Mouse (Mus musculus) retina, embryonic 14.5 days (tissue): ENCODE measurements around the gene Psph.
A peak's percentile ranks its signal among the peaks of the same experiment; 100 is the strongest.

ENCODE experiments used
- DNase-seq: peaks from one replicate; pipeline ENCODE4 v3.0.0-alpha.2; 2015; ENCODE audit warnings: low spot score

Psph gene

DNA sequence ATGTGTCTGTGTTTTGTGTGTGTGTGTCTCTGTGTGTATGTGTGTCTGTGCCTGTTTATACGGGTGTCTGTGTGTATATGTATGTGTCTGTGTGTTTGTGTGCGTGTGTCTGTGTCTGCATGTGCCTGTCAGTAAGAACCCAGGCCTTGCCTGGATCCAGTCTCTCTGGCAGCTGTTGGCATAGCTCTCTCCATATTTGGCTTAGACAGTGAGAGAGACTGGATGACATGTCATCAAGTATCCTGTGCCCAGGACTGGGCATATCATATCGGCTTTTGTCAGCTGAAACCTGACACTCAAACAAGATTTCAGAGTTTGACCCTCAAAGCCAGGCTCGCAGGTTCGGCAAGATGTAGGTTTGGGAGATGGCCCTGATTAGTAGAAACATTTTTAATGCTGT lies 56.2 kb downstream of the Psph start:
- no peak for DNase-seq

DNA sequence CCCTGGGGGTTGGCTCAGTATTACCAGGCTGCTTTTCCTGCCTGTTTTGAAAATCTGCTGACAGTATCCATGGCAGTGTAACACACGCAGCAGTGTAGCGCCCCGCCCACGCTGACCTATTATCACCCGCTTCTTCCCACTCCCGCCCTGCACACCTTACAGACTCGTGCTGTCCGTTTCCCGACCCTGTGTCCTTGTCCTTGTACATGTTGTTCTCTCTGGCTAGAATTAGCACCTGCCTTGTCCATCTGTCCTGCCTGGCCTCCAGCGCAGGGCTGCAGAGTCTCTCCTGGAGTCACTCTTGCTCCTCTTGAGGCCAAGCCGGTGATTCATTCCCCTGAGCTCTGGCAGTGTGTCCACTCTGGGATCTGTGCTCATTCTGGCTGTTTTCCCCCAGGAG lies 56.9 kb downstream of the Psph start:
- DNase-seq, result no peak

DNA sequence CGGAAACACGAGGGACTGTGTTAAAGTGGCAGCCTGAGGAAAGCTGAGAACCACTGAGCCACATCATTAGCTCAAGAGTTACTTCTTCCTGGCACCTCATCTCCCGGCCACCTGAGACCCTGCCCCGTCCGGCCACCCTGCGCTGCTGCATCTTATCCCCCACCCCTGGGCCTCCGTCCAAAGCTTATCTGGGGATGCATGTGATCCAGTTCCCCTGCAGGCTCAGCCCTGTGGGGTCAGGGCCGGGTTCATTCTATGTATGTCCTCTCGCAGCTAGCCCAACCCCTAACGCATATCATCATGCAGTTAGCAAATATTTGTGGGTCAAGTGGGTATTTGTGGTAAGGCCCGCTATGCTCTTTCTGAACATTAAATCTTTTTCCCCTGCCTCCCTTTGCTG lies 58.0 kb downstream of the Psph start:
- no peak for DNase-seq

DNA sequence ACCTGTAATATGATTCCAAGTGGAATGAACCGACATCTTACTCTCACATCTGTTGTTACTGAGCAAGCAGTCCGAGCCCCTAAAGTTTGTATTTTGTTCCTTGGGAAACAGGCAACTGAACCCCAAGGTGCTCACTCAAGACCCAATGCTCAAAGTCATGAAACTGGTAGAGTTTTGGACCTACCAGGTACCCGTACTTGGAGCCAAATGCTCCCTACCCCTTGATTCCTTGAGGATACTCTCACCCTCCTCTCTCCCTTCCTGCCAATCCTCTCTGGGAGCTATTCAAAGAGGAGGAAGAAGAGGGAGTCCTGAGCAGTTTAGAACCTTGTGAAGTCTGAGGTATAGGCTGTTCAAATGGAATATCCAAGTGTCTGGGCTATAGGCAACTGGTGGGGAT lies 60.5 kb downstream of the Psph start:
- no peak for DNase-seq

DNA sequence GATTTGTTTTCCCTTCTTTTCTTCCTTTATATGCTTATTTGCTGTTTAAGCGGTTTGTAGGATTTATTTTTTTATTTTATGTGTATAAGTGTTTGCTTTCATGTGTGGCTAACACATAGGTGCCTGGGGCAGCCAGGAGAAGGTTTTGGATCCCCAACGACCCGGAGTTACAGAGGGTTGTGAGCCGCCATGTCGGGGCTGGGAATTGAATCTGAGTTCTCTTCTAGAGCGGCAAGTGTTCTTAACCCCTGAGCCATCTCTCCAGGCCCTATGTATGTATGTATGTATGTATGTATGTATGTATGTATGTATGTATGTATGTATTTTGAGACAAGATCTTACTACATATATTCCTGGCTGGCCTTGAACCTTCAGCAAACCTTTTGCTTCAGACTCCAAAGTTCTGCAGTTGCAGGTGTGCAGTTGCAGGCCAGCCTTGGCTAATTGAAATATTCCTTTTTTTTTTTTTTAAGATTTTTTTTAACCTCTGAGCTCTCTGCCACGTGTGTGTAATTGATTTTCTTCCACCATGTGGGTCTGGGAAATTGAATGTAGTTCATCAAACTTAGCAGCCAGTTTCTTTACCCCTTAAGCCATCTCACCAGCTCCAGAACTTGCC lies 61.4 kb downstream of the Psph start:
- peak; percentile 39 for DNase-seq

DNA sequence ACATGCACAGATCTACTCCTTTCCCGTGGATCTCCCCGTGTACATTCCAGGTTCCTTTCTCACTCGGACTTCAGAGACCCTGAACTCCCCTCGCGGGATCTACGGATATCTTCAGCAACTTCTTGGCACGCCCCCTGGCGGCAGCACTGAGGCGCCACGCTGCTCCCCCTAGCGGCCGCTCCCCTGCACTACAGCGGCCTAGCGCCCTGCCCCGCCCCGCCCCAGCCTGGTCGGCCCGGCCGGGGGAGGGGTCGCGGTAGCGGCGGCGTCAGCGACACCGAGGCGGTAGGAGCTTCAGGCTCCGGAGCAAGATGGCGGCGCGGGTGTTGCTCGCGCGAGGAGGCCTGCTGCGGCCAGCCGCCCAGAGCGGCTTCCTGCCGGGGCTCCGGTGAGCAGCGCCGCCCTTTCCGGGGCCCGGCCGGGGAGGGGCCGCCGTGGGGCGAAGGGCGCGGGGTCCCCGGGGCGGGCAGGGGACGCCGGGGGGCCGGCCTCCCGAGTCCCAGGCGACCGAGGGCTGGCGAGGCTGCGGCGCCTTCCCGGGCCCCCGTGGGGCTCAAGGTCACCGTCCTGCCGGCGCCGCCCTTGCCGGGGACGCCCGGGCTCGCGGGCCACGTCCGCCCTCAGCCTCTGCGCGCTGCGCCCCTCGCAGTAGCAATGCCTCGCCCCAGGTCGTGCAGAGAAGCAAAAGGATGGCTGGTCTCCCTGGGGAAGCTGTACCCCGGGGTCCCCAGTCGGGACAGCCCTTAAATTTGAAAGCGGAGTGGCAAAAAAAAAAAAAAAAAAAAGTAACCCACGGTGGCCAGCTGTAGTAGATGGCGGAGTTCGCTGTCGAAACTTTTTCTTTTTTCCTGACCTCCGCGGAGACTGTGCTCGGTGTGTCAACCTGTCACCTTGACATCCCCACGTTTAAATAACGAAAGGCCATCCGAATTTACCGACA lies 62.1 kb downstream of the Psph start, which contains the start of gene Nipsnap2:
Gene Nipsnap2 (plus strand): TSS at position 230 of the 940 bp plus-strand sequence.
- DNase-seq, result peak; percentile 96

DNA sequence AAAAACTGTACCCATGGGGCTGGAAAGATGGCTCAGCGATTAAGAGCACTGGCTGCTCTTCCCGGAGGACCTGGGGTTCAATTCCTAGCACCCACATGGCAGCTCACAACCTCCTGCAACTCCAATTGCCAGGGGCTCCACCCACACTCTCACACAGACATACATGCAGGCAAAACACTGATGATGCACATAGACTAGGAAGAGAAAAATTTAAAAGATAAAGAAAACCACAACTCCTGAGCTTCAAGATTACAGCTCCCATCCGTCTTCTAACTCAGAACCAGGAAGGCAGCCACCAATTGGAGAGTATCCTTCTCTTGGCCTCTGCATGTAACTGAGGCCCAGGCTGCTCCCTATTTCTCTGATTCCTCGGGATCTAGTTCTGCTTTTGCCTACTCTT lies 63.0 kb downstream of the Psph start:
- DNase-seq, result no peak

DNA sequence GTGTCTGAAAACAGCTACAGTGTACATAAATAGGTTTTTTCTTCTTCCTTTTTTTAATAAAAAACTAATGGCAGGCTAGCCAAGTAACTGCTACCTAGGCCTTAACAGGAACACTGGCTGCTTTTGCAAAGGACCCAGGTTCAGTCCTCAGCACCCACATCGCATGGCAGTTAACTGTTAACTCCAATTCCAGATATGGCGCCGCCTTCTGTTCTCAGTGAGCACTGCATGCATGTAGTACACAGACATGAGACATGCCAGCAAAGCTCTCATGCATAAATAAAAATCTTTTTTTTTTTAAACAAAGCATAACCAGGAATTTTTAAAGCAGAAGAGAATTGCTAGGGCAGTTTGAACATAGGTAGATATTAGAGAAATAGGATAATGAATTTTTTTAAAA lies 67.1 kb downstream of the Psph start:
- DNase-seq, result no peak

DNA sequence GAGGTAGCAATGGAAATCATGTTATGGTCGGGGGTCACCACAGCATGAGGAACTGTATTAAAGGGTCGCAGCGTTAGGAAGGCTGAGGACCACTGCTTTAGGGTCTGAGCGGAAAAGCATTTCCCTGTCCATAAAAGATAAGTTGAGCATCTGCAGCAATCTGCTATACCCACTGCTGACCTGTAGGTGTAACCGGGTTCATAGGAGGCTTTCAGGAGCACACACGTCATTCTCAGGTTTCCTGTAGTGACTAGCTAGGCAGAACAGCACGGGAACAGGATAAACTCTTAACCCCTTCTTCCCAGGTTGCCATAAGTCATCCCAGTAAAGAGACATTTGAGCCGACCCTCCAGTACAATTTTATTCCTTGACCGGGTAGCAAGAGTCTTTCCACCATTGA lies 70.2 kb downstream of the Psph start:
- no peak for DNase-seq
